Mouse (Mus musculus) brain, embryonic 14.5 days (tissue): ENCODE measurements around the gene Pafah2.

Experiments used
- CTCF ChIP-seq: fragments of 200-500 bp; IDR thresholded peaks from 2 replicates; pipeline ENCODE4 v1.5.1; 2012; ENCODE audit warnings: inconsistent platforms, mild to moderate bottlenecking, moderate library complexity, borderline replicate concordance; ENCODE audit not compliant: insufficient read depth, insufficient read length; ENCODE audit errors: extremely low read depth
- POLR2A ChIP-seq: fragments of 200-500 bp; IDR thresholded peaks from 2 replicates; pipeline ENCODE4 v1.6.1; 2012; ENCODE audit warnings: mild to moderate bottlenecking, inconsistent platforms, borderline replicate concordance; ENCODE audit not compliant: poor library complexity, insufficient read depth, insufficient read length, severe bottlenecking; ENCODE audit errors: extremely low read depth

GRCm38 (mm10) chr4:134355841-134356452 lies 40.2 kb upstream of the Pafah2 start:
- TF ChIP-seq CTCF (no peak), POLR2A (no peak)
